Mouse (Mus musculus) gastrocnemius, adult 8-10 months (tissue): ENCODE measurements around the gene Mospd1. TPM values are rescaled to one million over a fixed set of nuclear protein-coding genes. Genes with fewer than 3 reads are reported as not detected.
A peak's percentile ranks its signal among the peaks of the same experiment; 100 is the strongest.

Experiments used
- DNase-seq, 2 experiments: peaks; one replicate each; pipeline ENCODE4 v3.0.0; 2022; ENCODE audit warnings: low spot score in 2 of 2
- total RNA-seq, 4 experiments: library from RNA; stranded (reverse); gene quantifications; 2 replicates each; pipeline ENCODE4 v1.2.4; 2022

Gene Mospd1
- total RNA-seq = 10 to 100 TPM; 76.1 to 93.8 (median 90.8) TPM

DNA sequence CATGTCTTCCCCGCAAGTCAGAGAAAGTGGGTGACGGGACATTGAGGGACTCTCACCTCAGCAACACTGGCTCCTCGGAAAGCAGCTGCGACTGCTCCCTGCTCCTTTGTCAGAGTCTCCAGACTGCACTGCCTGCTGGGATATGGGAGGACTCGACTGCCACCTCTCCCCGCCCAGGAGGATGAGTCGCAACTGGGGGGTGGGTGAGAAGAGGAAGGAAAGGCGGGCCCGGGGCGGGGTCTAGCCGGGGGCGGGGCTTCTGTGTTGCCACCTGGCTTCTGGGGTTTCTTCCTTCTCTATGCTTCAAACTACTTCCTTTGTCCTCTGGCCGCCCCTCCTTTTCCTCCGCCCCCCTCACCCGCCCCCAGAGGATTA lies at the start of gene Mospd1:
TSS of gene Mospd1 (minus strand) at position 137 of the 375 bp plus-strand sequence.
- DNase-seq = peak; percentile 79 to 81

- DNase-seq = peak in 1 of 2 experiments; percentile 30
These were observed 16.1 kb upstream of the Mospd1 start for GRCm38 (mm10) chrX:53386362-53386761.

GRCm38 (mm10) chrX:53383122-53383521 lies 12.8 kb upstream of the Mospd1 start:
- peak; percentile 20 to 37 for DNase-seq

DNA sequence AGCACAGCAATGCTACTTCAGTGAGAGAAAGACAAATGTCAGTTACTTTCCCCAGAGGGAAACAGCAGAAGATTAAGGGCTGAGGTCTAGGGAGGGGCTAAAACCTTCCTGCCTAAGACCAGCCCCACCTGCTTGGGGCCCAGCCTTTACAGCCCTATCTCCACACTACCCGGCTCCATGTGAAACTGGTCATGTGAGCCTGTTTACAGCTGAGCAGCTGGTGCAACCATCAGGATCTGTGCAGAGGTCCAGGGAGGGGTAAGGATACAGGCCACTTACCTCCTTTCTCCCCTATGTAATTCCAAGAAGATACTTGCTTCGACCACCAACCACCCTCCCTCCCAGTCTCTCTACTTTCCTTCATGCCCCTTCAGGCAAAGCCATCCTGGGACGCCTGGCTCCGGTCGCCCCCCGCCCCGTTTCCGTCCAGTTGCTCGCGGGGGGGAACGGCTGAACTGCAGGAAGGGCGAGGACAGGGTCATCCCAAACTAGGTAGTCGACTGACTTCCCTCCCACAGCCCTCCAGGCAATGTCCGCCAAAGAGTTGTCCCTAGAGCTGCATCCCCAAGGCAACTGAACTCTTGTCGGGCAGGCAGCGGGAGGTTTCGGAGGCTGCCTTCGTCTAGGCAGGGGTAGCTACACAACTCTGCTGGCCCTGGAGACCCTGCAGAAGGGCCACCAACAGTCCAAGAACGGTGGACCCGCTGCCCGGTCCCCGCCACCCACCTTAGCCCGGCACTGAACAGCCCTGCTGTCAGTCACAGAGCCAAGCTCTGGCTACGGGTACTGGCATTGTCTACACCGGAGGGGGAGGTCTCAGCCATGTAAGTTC lies 552 bp downstream of the Mospd1 start:
- DNase-seq = peak in 1 of 2 experiments; percentile 24

DNA sequence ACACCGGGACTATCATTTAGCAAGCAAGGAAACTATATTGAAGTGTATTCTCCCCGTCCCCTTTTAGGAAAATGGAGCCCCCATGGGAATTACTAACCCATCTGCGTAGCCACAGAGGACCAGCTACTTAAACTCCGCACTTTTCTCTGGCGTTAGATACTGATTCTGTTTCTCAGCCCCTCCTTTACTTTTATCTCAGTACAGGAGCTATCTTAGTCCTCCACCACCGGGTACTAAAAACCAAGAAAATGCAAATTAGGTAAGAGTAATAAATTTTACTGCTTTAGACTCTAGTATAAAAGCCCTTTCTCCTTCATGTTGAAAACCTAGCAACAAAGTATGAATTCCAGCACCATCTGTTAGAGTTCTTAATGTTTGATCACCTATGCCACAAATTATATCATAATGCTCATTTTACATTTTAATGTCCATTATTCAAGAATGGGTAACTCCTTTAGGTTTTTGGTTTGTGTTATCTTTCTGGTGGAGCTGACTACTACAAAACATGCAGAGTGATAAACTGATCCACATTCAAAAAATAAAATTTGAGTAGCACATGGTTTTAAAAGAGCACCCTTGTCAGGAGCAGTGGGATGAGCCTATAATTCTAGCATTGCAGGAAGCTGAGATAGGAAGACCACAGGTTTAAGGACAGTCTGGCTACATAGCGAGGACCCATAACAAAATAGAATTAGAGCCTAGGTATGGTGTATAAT lies 5.5 kb downstream of the Mospd1 start:
- no peak for DNase-seq

- no peak for DNase-seq
These were observed 21.9 kb downstream of the Mospd1 start for GRCm38 (mm10) chrX:53348374-53348773.

GRCm38 (mm10) chrX:53341531-53341930 lies 28.8 kb downstream of the Mospd1 start:
- peak; percentile 17 to 18 for DNase-seq

GRCm38 (mm10) chrX:53337355-53337754 lies 32.9 kb downstream of the Mospd1 start:
- no peak for DNase-seq

DNA sequence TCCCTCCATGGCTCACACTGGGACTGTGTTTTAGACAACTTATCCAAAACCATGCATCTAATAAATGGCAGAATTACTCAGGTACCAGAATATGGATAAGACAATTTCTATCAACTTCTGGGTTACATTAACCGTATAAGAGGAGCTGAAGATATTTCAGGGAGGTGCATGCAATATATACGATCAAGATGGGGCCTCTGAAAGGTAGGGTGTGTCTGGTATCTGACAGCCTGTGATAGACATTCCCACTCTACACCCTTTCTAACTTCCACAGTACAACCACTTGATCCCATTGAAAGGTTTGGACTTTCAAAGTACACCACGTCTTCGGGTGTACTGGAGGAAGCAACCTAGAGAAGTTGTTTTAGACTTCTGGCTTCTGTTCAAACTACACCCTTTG lies 39.9 kb downstream of the Mospd1 start:
- DNase-seq = no peak

GRCm38 (mm10) chrX:53321111-53321510 lies 49.2 kb downstream of the Mospd1 start:
- DNase-seq = no peak

DNA sequence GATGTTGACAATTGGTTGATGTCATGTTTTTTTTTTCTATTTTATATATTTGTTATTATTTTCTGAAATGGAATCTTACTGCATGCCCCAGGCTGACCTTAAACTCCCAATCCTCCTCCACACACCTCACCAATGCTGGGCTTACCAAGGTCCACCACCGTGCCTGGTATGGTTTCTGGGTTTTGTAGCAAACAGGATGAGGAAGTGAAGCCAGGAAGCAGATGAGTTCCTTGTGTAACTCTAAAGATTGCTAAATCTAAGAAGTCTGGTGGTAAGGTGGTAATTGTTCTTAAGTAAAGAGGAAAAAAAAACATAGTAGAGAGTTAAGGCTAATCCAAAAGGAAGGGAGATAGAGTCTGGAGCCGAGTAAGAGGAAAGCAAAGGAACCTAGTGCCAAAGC lies 49.7 kb downstream of the Mospd1 start:
- DNase-seq = no peak

Other genes with a start within 250 kb of the Mospd1 start
- not detected for gene Plac1, start 130.4 kb downstream of the Mospd1 start, total RNA-seq
- gene Fam122b, start 100.7 kb downstream of the Mospd1 start, total RNA-seq = 1 to 10 TPM; 1.2 to 2.2 (median 1.7) TPM
- gene Fam122c, start 97.1 kb downstream of the Mospd1 start, total RNA-seq = not detected
- not detected for gene Etd, start 64.4 kb upstream of the Mospd1 start, total RNA-seq
- 1 to 10 TPM; 2.3 to 5.6 (median 3.7) TPM for gene Rtl8c, start 237.5 kb upstream of the Mospd1 start, total RNA-seq
- not detected for gene Gm14597, start 238.5 kb upstream of the Mospd1 start, total RNA-seq